Mouse (Mus musculus) lung, postnatal 0 days (tissue): ENCODE results near the gene Fn1.

Experiments used
- CTCF ChIP-seq: IDR thresholded peaks from 2 replicates; pipeline ENCODE4 v1.5.1; 2016; ENCODE audit warnings: antibody characterized with exemption, mild to moderate bottlenecking
- EP300 ChIP-seq: IDR thresholded peaks from 2 replicates; pipeline ENCODE4 v1.6.1; 2016; ENCODE audit warnings: antibody characterized with exemption, mild to moderate bottlenecking, control low read depth

GRCm38 (mm10) chr1:71653400-71654159, 580 bp upstream of the Fn1 start:
- TF ChIP-seq CTCF (no peak), EP300 (no peak)
